Mouse (Mus musculus): ENCODE results near the gene Sppl2b. TPM values are rescaled to one million over a fixed set of nuclear protein-coding genes. Genes with fewer than 3 reads are reported as not detected.
"Not testable (repeated sequence)": the region's sequence is repeated elsewhere in the genome, so short reads cannot be mapped to it uniquely, and the experiment has no call there.

The Sppl2b gene
- polyA plus RNA-seq, 1 experiment = 173 TPM

GRCm38 (mm10) chr10:80808985-80809632, 46.0 kb upstream of the Sppl2b start:
- Histone ChIP-seq H3K27ac (ENCODE audit: control insufficient read depth, insufficient read depth, low read depth, low read length) (peak overlapping the region; percentile 55; the same call in 1 of the 2 replicates), H3K27me3 (ENCODE audit: control insufficient read depth, insufficient read depth, low read length) (no peaks in the 10 kb centered on the region), H3K4me1 (ENCODE audit: control insufficient read depth, insufficient read depth, low read length) (peaks cover 39% of the 10 kb centered on the region), H3K36me3 (ENCODE audit: control insufficient read depth, insufficient read depth, low read length) (no peaks in the 10 kb centered on the region), H3K4me3 (ENCODE audit: control insufficient read depth, low read depth, low read length) (peak overlapping the region; percentile 37)
- TF ChIP-seq POLR2A (IDR thresholded peaks at IDR 0.05; ENCODE audit: control insufficient read depth, low read depth, low read length) (no peak), CTCF (IDR thresholded peaks at IDR 0.05; ENCODE audit: control insufficient read depth, insufficient read depth, insufficient replicate concordance, low read depth, low read length) (no peak)

- H3K4me3 ChIP-seq (ENCODE audit: control insufficient read depth, low read depth, low read length) = no peak overlapping the region
These were observed 45.0 kb upstream of the Sppl2b start for GRCm38 (mm10) chr10:80810084-80810483.

DNA sequence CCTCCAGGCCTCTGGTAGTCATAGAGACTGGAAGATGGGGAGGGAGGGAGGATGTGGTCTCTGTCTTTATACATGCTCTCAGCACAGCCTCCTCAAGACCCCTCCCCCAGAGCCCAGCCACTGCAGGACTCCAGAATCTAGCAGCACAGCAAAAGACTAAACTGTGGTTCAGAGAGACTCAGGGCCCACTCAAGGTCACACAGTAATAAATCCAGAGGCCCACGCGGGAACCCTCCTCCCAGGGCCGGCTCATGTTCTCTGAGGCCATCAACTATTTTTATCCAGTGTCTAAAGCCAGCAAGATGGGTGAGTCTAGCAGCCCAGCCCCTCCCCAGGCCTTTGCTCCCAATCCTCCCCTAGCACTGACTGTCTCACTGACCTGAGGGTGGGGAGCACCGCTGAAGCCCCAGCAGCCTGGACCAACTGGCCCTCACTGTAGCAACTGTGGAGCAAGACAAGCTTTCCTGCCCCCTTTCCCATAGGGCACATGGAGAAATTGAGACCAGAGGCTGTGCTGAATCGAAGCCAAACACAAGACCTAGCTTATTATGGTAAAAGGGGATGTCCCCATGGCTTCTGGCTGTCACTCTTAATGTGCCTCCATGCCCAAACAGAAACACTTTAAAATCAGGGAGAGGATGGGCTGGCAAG, 42.6 kb upstream of the Sppl2b start:
- Histone ChIP-seq H3K4me1 (ENCODE audit: control insufficient read depth, insufficient read depth, low read length) (peaks cover 18% of the 10 kb centered on the region), H3K36me3 (ENCODE audit: control insufficient read depth, insufficient read depth, low read length) (no peaks in the 10 kb centered on the region), H3K27ac (ENCODE audit: control insufficient read depth, insufficient read depth, low read depth, low read length) (no peak overlapping the region), H3K4me3 (ENCODE audit: control insufficient read depth, low read depth, low read length) (no peak overlapping the region), H3K27me3 (ENCODE audit: control insufficient read depth, insufficient read depth, low read length) (no peaks in the 10 kb centered on the region)
- TF ChIP-seq POLR2A (IDR thresholded peaks at IDR 0.05; ENCODE audit: control insufficient read depth, low read depth, low read length) = no peak
- TF ChIP-seq CTCF (IDR thresholded peaks at IDR 0.05; ENCODE audit: control insufficient read depth, insufficient read depth, insufficient replicate concordance, low read depth, low read length) = no peak

More at GRCm38 (mm10) chr10:80810084-80810483, 45.0 kb upstream of the Sppl2b start:
- no peaks in the 10 kb centered on the region for H3K36me3 ChIP-seq (ENCODE audit: control insufficient read depth, insufficient read depth, low read length)
- H3K4me1 ChIP-seq (ENCODE audit: control insufficient read depth, insufficient read depth, low read length) = peaks cover 39% of the 10 kb centered on the region
- no peak for TF ChIP-seq CTCF (IDR thresholded peaks at IDR 0.05; ENCODE audit: control insufficient read depth, insufficient read depth, insufficient replicate concordance, low read depth, low read length)
- no peaks in the 10 kb centered on the region for H3K27me3 ChIP-seq (ENCODE audit: control insufficient read depth, insufficient read depth, low read length)
- H3K27ac ChIP-seq (ENCODE audit: control insufficient read depth, insufficient read depth, low read depth, low read length) = no peak overlapping the region

GRCm38 (mm10) chr10:80813366-80813765, 41.7 kb upstream of the Sppl2b start, which contains the start of gene Jsrp1:
Gene Jsrp1, minus strand, starts transcription at chr10:80813498.
- no peaks in the 10 kb centered on the region for H3K36me3 ChIP-seq (ENCODE audit: control insufficient read depth, insufficient read depth, low read length)
- H3K27ac ChIP-seq (ENCODE audit: control insufficient read depth, insufficient read depth, low read depth, low read length) = no peak within 1 kb of the TSS
- H3K4me1 ChIP-seq (ENCODE audit: control insufficient read depth, insufficient read depth, low read length) = peaks cover 11% of the 10 kb centered on the region
- no peak for TF ChIP-seq POLR2A (IDR thresholded peaks at IDR 0.05; ENCODE audit: control insufficient read depth, low read depth, low read length)
- TF ChIP-seq CTCF (IDR thresholded peaks at IDR 0.05; ENCODE audit: control insufficient read depth, insufficient read depth, insufficient replicate concordance, low read depth, low read length) = no peak
- H3K27me3 ChIP-seq (ENCODE audit: control insufficient read depth, insufficient read depth, low read length) = no peaks in the 10 kb centered on the region
- H3K4me3 ChIP-seq (ENCODE audit: control insufficient read depth, low read depth, low read length) = no peak within 1 kb of the TSS

GRCm38 (mm10) chr10:80814800-80815199, 40.3 kb upstream of the Sppl2b start:
- H3K4me1 ChIP-seq (ENCODE audit: control insufficient read depth, insufficient read depth, low read length) = peaks cover 2% of the 10 kb centered on the region
- H3K36me3 ChIP-seq (ENCODE audit: control insufficient read depth, insufficient read depth, low read length) = no peaks in the 10 kb centered on the region
- H3K27ac ChIP-seq (ENCODE audit: control insufficient read depth, insufficient read depth, low read depth, low read length) = no peak overlapping the region
- TF ChIP-seq CTCF (IDR thresholded peaks at IDR 0.05; ENCODE audit: control insufficient read depth, insufficient read depth, insufficient replicate concordance, low read depth, low read length) (no peak), POLR2A (IDR thresholded peaks at IDR 0.05; ENCODE audit: control insufficient read depth, low read depth, low read length) (no peak)
- H3K27me3 ChIP-seq (ENCODE audit: control insufficient read depth, insufficient read depth, low read length) = no peaks in the 10 kb centered on the region
- H3K4me3 ChIP-seq (ENCODE audit: control insufficient read depth, low read depth, low read length) = no peak overlapping the region

DNA sequence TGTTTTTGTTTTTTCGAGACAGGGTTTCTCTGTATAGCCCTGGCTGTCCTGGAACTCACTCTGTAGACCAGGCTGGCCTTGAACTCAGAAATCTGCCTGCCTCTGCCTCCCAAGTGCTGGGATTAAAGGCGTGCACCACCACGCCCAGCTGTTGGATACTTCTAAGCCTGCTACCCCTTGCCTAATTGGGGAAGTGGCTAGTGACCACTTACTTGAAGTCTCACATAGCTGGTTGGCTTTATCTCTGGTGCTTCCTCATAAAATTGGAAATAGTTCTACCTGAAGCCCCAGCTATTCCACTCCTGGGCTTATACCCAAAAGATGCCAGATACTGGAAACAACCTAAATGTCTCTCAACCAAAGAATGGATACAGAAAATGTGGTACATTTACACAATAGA, 38.8 kb upstream of the Sppl2b start:
- H3K36me3 ChIP-seq (ENCODE audit: control insufficient read depth, insufficient read depth, low read length); H3K4me3 ChIP-seq (ENCODE audit: control insufficient read depth, low read depth, low read length); H3K27me3 ChIP-seq (ENCODE audit: control insufficient read depth, insufficient read depth, low read length); H3K27ac ChIP-seq (ENCODE audit: control insufficient read depth, insufficient read depth, low read depth, low read length); H3K4me1 ChIP-seq (ENCODE audit: control insufficient read depth, insufficient read depth, low read length): not testable (repeated sequence)

DNA sequence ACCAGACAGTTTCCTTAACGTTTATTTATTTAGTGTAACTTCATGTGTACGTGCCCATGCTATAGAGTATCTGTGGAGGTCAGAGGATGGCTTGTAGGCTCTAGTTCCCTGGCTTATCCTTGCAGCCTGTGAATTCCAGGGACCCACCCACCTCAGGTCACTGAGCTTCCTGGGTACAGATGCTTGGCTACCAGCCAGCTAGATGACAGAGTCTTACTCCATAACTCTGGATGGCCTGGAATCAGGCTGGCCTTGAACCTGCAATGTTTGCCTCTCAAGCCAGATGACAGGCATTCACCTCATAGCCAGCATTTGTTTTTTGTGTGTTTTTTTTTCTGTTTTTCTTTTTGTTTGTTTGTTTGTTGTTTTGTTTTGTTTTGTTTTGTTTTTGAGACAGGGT, 37.9 kb upstream of the Sppl2b start:
- H3K27me3 ChIP-seq (ENCODE audit: control insufficient read depth, insufficient read depth, low read length) = no peaks in the 10 kb centered on the region
- no peaks in the 10 kb centered on the region for H3K36me3 ChIP-seq (ENCODE audit: control insufficient read depth, insufficient read depth, low read length)
- no peaks in the 10 kb centered on the region for H3K4me1 ChIP-seq (ENCODE audit: control insufficient read depth, insufficient read depth, low read length)
- no peak overlapping the region for H3K4me3 ChIP-seq (ENCODE audit: control insufficient read depth, low read depth, low read length)
- H3K27ac ChIP-seq (ENCODE audit: control insufficient read depth, insufficient read depth, low read depth, low read length) = no peak overlapping the region
- TF ChIP-seq POLR2A (IDR thresholded peaks at IDR 0.05; ENCODE audit: control insufficient read depth, low read depth, low read length) = no peak
- TF ChIP-seq CTCF (IDR thresholded peaks at IDR 0.05; ENCODE audit: control insufficient read depth, insufficient read depth, insufficient replicate concordance, low read depth, low read length) = no peak

DNA sequence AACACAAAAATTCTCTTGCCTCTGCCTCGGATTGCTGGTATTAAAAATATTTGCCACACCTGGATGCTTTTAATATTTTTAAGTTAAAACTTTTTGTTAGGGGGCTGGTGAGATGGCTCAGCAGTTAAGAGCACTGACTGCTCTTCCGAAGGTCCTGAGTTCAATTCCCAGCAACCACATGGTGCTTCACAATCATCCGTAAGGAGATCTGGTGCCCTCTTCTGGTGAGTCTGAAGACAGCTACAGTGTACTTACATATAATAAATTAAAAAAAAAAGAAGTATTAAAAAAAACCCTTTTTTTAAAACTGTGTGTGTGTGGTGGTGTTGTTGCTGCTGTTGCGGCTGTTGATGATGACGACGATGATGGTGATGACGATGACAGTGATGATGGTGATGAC, 37.1 kb upstream of the Sppl2b start:
- not testable (repeated sequence) for H3K36me3 ChIP-seq (ENCODE audit: control insufficient read depth, insufficient read depth, low read length); H3K27me3 ChIP-seq (ENCODE audit: control insufficient read depth, insufficient read depth, low read length); H3K4me3 ChIP-seq (ENCODE audit: control insufficient read depth, low read depth, low read length); H3K4me1 ChIP-seq (ENCODE audit: control insufficient read depth, insufficient read depth, low read length); H3K27ac ChIP-seq (ENCODE audit: control insufficient read depth, insufficient read depth, low read depth, low read length)
